Mouse (Mus musculus): ENCODE measurements around the gene Arid1b.

GRCm38 (mm10) chr17:5029148-5029547 lies 35.0 kb downstream of the Arid1b start:
- no peak for TF ChIP-seq GATA1 (IDR thresholded peaks at IDR 0.05; ENCODE audit: borderline replicate concordance, low read length)
- no peak for TF ChIP-seq FLI1 (IDR thresholded peaks at IDR 0.05; ENCODE audit: low read length)

All from megakaryocyte, embryonic 14.5 days (primary cell).